Mouse (Mus musculus) lung, embryonic 14.5 days (tissue): ENCODE measurements around the gene Hist2h2bb. TPM values are rescaled to one million over a fixed set of nuclear protein-coding genes. Genes with fewer than 3 reads are reported as not detected.
"Not testable (repeated sequence)": the region's sequence is repeated elsewhere in the genome, so short reads cannot be mapped to it uniquely, and the experiment has no call there.

Experiments used
- ATAC-seq: fragments of 200-750 bp; cut with Nextera tagmentation; 2 replicates; pipeline ENCODE4 v1.8.0; 2017; ENCODE audit warnings: mild to moderate bottlenecking, moderate TSS enrichment, moderate library complexity; ENCODE audit not compliant: insufficient read depth
- DNase-seq: peaks from one replicate; pipeline ENCODE4 v3.0.0-alpha.2; 2015
- H3K27ac ChIP-seq: fragments of 300-500 bp; sonication (generic); 2 replicates; pipeline ENCODE4 v1.5.1; 2014; ENCODE audit warnings: low read depth, mild to moderate bottlenecking, moderate library complexity
- H3K27me3 ChIP-seq: fragments of 300-500 bp; sonication (generic); 2 replicates; pipeline ENCODE4 v1.6.1; 2014; ENCODE audit warnings: low read length, control low read depth; ENCODE audit not compliant: insufficient read depth
- H3K36me3 ChIP-seq: fragments of 300-500 bp; sonication (generic); 2 replicates; pipeline ENCODE4 v1.6.1; 2014; ENCODE audit warnings: control low read depth; ENCODE audit not compliant: insufficient read depth
- H3K4me1 ChIP-seq: fragments of 300-500 bp; sonication (generic); 2 replicates; pipeline ENCODE4 v1.6.1; 2014; ENCODE audit warnings: antibody characterized with exemption, control low read depth; ENCODE audit not compliant: insufficient read depth
- H3K4me2 ChIP-seq: fragments of 300-500 bp; sonication (generic); 2 replicates; pipeline ENCODE4 v1.6.1; 2014; ENCODE audit warnings: mild to moderate bottlenecking
- H3K4me3 ChIP-seq: fragments of 300-500 bp; sonication (generic); 2 replicates; pipeline ENCODE4 v1.5.1; 2014; ENCODE audit warnings: low read depth, low read length
- H3K9ac ChIP-seq: fragments of 300-500 bp; sonication (generic); 2 replicates; pipeline ENCODE4 v1.6.1; 2014
- H3K9me3 ChIP-seq: fragments of 300-500 bp; sonication (generic); 2 replicates; pipeline ENCODE4 v1.6.1; 2016; ENCODE audit warnings: low read depth, low read length, control low read depth
- CTCF ChIP-seq: IDR thresholded peaks from 2 replicates; pipeline ENCODE4 v1.5.1; 2016; ENCODE audit warnings: antibody characterized with exemption, low read depth
- WGBS: fragments of 180-500 bp; shearing (Covaris S2); extraction: QIAGEN DNeasy Blood & Tissue Kit; methylation state at CpG from one replicate; pipeline ENCODE4 v1.1.7; 2014; 5-methylcytosine and 5-hydroxymethylcytosine counted together
- polyA plus RNA-seq: library from polyadenylated mRNA; unstranded; fragments of >200 nt; fragmentation: Nextera tagmentation; extraction: Ambion mirVana; gene quantifications from 2 replicates; pipeline ENCODE4 v1.2.1, GENCODE M21; 2014

Hist2h2bb gene
- polyA plus RNA-seq, 1 experiment from 2014 or later = 23.2 TPM

- TF ChIP-seq CTCF = no peak
- 75% methylated on average over 7 of the region's 7 CpGs for WGBS
- Histone ChIP-seq H3K27me3 (no peaks in the 10 kb centered on the region), H3K36me3 (no peaks in the 10 kb centered on the region), H3K27ac (peak overlapping the region; percentile 98), H3K9ac (peak overlapping the region; percentile 67), H3K4me3 (peak overlapping the region; percentile 42), H3K9me3 (no peaks in the 10 kb centered on the region), H3K4me2 (peak overlapping the region; percentile 70), H3K4me1 (peaks cover 8% of the 10 kb centered on the region)
- DNase-seq (no peak), ATAC-seq (no peak)
These were observed 25.5 kb upstream of the Hist2h2bb start for GRCm38 (mm10) chr3:96243921-96244572.

GRCm38 (mm10) chr3:96245003-96245886 is 24.3 kb upstream of the Hist2h2bb start, which contains the start of gene Hist2h2aa1:
Gene Hist2h2aa1, plus strand, starts transcription at chr3:96245497.
- H3K9ac ChIP-seq = peak within 1 kb of the TSS; percentile 67
- peak within 1 kb of the TSS; percentile 42 for H3K4me3 ChIP-seq
- not testable (repeated sequence) for H3K36me3 ChIP-seq, H3K27me3 ChIP-seq, H3K9me3 ChIP-seq, H3K4me1 ChIP-seq
- ATAC-seq = peak; percentile 82
- H3K4me2 ChIP-seq = peak within 1 kb of the TSS; percentile 70
- H3K27ac ChIP-seq = peak within 1 kb of the TSS; percentile 98
- WGBS = 1% methylated on average over 18 of the region's 88 CpGs
- DNase-seq = peak; percentile 80

DNA sequence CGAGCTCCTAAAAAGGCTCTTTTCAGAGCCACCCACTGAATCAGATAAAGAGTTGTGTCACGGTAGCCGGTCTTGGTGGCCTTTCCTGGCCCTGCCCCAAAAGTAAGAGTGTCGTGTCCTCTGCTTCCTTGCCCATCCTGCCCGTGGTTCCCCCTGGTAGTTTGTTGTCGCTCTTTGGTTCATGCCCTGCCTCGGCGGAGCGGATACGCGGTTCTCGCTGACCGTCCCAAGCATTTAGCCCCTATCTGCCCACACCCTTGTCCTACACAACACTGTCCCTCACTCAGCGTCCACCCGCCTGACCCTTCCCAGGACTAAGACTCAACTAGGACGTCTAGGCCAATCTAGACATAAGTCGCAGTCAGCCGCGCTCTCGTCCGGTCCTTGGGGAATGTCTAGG is 23.5 kb upstream of the Hist2h2bb start:
- not testable (repeated sequence) for H3K4me2 ChIP-seq, H3K36me3 ChIP-seq, ATAC-seq, H3K27me3 ChIP-seq, H3K9me3 ChIP-seq, DNase-seq, H3K4me1 ChIP-seq
- Histone ChIP-seq H3K27ac (peak overlapping the region; percentile 70; the same call in 1 of the 2 replicates), H3K4me3 (peak overlapping the region; percentile 22; the same call in 1 of the 2 replicates), H3K9ac (peak overlapping the region; percentile 43; the same call in 1 of the 2 replicates)
- 0% methylated on average over 10 of the region's 21 CpGs for WGBS

DNA sequence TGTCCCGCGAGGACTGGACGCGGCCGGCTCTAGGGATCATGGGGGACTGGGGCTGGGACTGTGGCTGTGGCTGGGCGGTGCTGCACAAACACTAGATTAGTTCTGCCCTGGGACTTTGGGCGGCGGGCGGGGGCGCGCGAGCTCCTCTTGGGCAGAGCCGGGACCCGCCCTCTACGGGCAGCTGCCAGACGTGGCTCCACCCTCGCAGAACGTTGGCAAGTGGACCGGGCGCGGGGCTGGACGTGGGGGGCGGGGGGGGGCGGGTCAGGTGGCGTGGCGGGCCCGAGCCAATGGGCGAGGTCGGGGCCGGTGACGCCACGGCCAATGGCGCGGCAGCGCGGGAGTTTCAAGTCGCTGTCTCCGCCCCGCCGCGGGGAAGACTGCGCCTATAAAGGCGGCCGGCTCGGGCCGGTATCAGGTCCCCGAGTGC is 23.1 kb upstream of the Hist2h2bb start, which contains the start of gene Hist2h3c1:
Hist2h3c1 (plus strand) TSS at position 259 of the 430 bp plus-strand sequence.
- not testable (repeated sequence) for DNase-seq, H3K4me1 ChIP-seq, H3K27me3 ChIP-seq, H3K36me3 ChIP-seq, H3K9me3 ChIP-seq
- peak within 1 kb of the TSS; percentile 86 for H3K27ac ChIP-seq
- peak within 1 kb of the TSS; percentile 52 for H3K4me3 ChIP-seq
- peak within 1 kb of the TSS; percentile 62 for H3K9ac ChIP-seq
- ATAC-seq = peak; percentile 92
- 1% methylated on average over 11 of the region's 47 CpGs for WGBS
- peak within 1 kb of the TSS; percentile 70 for H3K4me2 ChIP-seq

GRCm38 (mm10) chr3:96247356-96248140 is 22.0 kb upstream of the Hist2h2bb start:
- Histone ChIP-seq H3K9ac (peak overlapping the region; percentile 62), H3K9me3 (no peaks in the 10 kb centered on the region), H3K27me3 (no peaks in the 10 kb centered on the region), H3K4me2 (peak overlapping the region; percentile 70), H3K27ac (peak overlapping the region; percentile 86), H3K36me3 (no peaks in the 10 kb centered on the region), H3K4me3 (peak overlapping the region; percentile 52), H3K4me1 (peaks cover 8% of the 10 kb centered on the region)
- ATAC-seq (no peak), DNase-seq (peak; percentile 54)
- 2% methylated on average over 11 of the region's 11 CpGs for WGBS
- TF ChIP-seq CTCF = no peak

GRCm38 (mm10) chr3:96248141-96249033 is 21.2 kb upstream of the Hist2h2bb start:
- TF ChIP-seq CTCF = no peak
- 30% methylated on average over 6 of the region's 6 CpGs for WGBS
- H3K4me2 ChIP-seq = peak overlapping the region; percentile 70

More at GRCm38 (mm10) chr3:96248141-96249033, 21.2 kb upstream of the Hist2h2bb start:
- DNase-seq (peak; percentile 36), ATAC-seq (no peak)
- Histone ChIP-seq H3K36me3 (no peaks in the 10 kb centered on the region), H3K9ac (peak overlapping the region; percentile 62), H3K4me3 (peak overlapping the region; percentile 52), H3K4me1 (peaks cover 8% of the 10 kb centered on the region), H3K9me3 (no peaks in the 10 kb centered on the region), H3K27ac (peak overlapping the region; percentile 86; the same call in 1 of the 2 replicates), H3K27me3 (no peaks in the 10 kb centered on the region)
